Mouse (Mus musculus): ENCODE results near the gene Aqp9. TPM values are rescaled to one million over a fixed set of nuclear protein-coding genes. Genes with fewer than 3 reads are reported as not detected.
A peak's percentile ranks its signal among the peaks of the same experiment; 100 is the strongest.

The Aqp9 gene
- polyA plus RNA-seq, 1 experiment from 2014 or later, result 0.12 TPM

- DNase-seq (ENCODE audit: low spot score, missing footprints) (no peak), ATAC-seq (ENCODE audit: low FRiP score) (no peak)
- no peaks in the 10 kb centered on the region for H3K4me1 ChIP-seq (ENCODE audit: control insufficient read depth, insufficient read depth, low read length)
- H3K27me3 ChIP-seq (ENCODE audit: control insufficient read depth, insufficient read depth, low read length), result no peaks in the 10 kb centered on the region
- WGBS, result 82% methylated on average over 4 of the region's 4 CpGs
- no peaks in the 10 kb centered on the region for H3K36me3 ChIP-seq (ENCODE audit: control insufficient read depth, insufficient read depth, low read length)
- no peak overlapping the region for H3K9ac ChIP-seq (ENCODE audit: low read length)
- H3K4me2 ChIP-seq, result no peak overlapping the region
- H3K27ac ChIP-seq (ENCODE audit: low read depth, low read length), result no peak overlapping the region
- no peaks in the 10 kb centered on the region for H3K9me3 ChIP-seq (ENCODE audit: control insufficient read depth, low read length)
- no peak overlapping the region for H3K4me3 ChIP-seq (ENCODE audit: low read depth, low read length)
Observed at GRCm38 (mm10) chr9:71202265-71202664, 33.8 kb upstream of the Aqp9 start.

GRCm38 (mm10) chr9:71198826-71199225, 30.3 kb upstream of the Aqp9 start:
- H3K9me3 ChIP-seq (ENCODE audit: control insufficient read depth, low read length), result no peaks in the 10 kb centered on the region
- DNase-seq (ENCODE audit: low spot score, missing footprints) (no peak), ATAC-seq (ENCODE audit: low FRiP score) (no peak)
- WGBS, result 91% methylated on average over 5 of the region's 5 CpGs
- no peaks in the 10 kb centered on the region for H3K4me1 ChIP-seq (ENCODE audit: control insufficient read depth, insufficient read depth, low read length)
- H3K27me3 ChIP-seq (ENCODE audit: control insufficient read depth, insufficient read depth, low read length), result no peaks in the 10 kb centered on the region
- no peak overlapping the region for H3K4me3 ChIP-seq (ENCODE audit: low read depth, low read length)
- H3K9ac ChIP-seq (ENCODE audit: low read length), result no peak overlapping the region
- no peaks in the 10 kb centered on the region for H3K36me3 ChIP-seq (ENCODE audit: control insufficient read depth, insufficient read depth, low read length)
- no peak overlapping the region for H3K27ac ChIP-seq (ENCODE audit: low read depth, low read length)
- H3K4me2 ChIP-seq, result no peak overlapping the region

GRCm38 (mm10) chr9:71188647-71189415, 20.3 kb upstream of the Aqp9 start:
- H3K9ac ChIP-seq (ENCODE audit: low read length), result no peak overlapping the region; the same call in 1 of the 2 replicates

GRCm38 (mm10) chr9:71187396-71187795, 18.9 kb upstream of the Aqp9 start:
- Histone ChIP-seq H3K9ac (ENCODE audit: low read length) (no peak overlapping the region), H3K27ac (ENCODE audit: low read depth, low read length) (no peak overlapping the region), H3K36me3 (ENCODE audit: control insufficient read depth, insufficient read depth, low read length) (no peaks in the 10 kb centered on the region), H3K27me3 (ENCODE audit: control insufficient read depth, insufficient read depth, low read length) (no peaks in the 10 kb centered on the region), H3K4me3 (ENCODE audit: low read depth, low read length) (no peak overlapping the region), H3K4me2 (no peak overlapping the region), H3K4me1 (ENCODE audit: control insufficient read depth, insufficient read depth, low read length) (no peaks in the 10 kb centered on the region), H3K9me3 (ENCODE audit: control insufficient read depth, low read length) (no peaks in the 10 kb centered on the region)
- ATAC-seq (ENCODE audit: low FRiP score), result no peak
- WGBS, result 96% methylated on average over 7 of the region's 7 CpGs
- DNase-seq (ENCODE audit: low spot score, missing footprints), result no peak

More at GRCm38 (mm10) chr9:71188647-71189415, 20.3 kb upstream of the Aqp9 start:
- no peak overlapping the region for H3K27ac ChIP-seq (ENCODE audit: low read depth, low read length)
- ATAC-seq (ENCODE audit: low FRiP score) (peak; percentile 40; the same call in 1 of the 2 replicates), DNase-seq (ENCODE audit: low spot score, missing footprints) (peak; percentile 99)
- H3K36me3 ChIP-seq (ENCODE audit: control insufficient read depth, insufficient read depth, low read length), result no peaks in the 10 kb centered on the region
- no peaks in the 10 kb centered on the region for H3K27me3 ChIP-seq (ENCODE audit: control insufficient read depth, insufficient read depth, low read length)
- H3K4me1 ChIP-seq (ENCODE audit: control insufficient read depth, insufficient read depth, low read length), result no peaks in the 10 kb centered on the region
- WGBS, result 16% methylated on average over 12 of the region's 12 CpGs
- H3K4me2 ChIP-seq, result peak overlapping the region; percentile 10; the same call in 1 of the 2 replicates
- H3K4me3 ChIP-seq (ENCODE audit: low read depth, low read length), result no peak overlapping the region
- no peaks in the 10 kb centered on the region for H3K9me3 ChIP-seq (ENCODE audit: control insufficient read depth, low read length)

GRCm38 (mm10) chr9:71185823-71186222, 17.3 kb upstream of the Aqp9 start:
- no peak for ATAC-seq (ENCODE audit: low FRiP score)
- no peak overlapping the region for H3K9ac ChIP-seq (ENCODE audit: low read length)
- H3K4me3 ChIP-seq (ENCODE audit: low read depth, low read length), result no peak overlapping the region
- no peaks in the 10 kb centered on the region for H3K36me3 ChIP-seq (ENCODE audit: control insufficient read depth, insufficient read depth, low read length)
- H3K9me3 ChIP-seq (ENCODE audit: control insufficient read depth, low read length), result no peaks in the 10 kb centered on the region
- no peaks in the 10 kb centered on the region for H3K4me1 ChIP-seq (ENCODE audit: control insufficient read depth, insufficient read depth, low read length)
- WGBS, result 83% methylated on average over 2 of the region's 2 CpGs
- no peak overlapping the region for H3K4me2 ChIP-seq
- no peak for DNase-seq (ENCODE audit: low spot score, missing footprints)
- H3K27me3 ChIP-seq (ENCODE audit: control insufficient read depth, insufficient read depth, low read length), result no peaks in the 10 kb centered on the region
- H3K27ac ChIP-seq (ENCODE audit: low read depth, low read length), result no peak overlapping the region

- Histone ChIP-seq H3K4me3 (ENCODE audit: low read depth, low read length) (no peak overlapping the region), H3K9ac (ENCODE audit: low read length) (no peak overlapping the region), H3K36me3 (ENCODE audit: control insufficient read depth, insufficient read depth, low read length) (no peaks in the 10 kb centered on the region), H3K27ac (ENCODE audit: low read depth, low read length) (no peak overlapping the region), H3K4me2 (no peak overlapping the region), H3K9me3 (ENCODE audit: control insufficient read depth, low read length) (no peaks in the 10 kb centered on the region), H3K4me1 (ENCODE audit: control insufficient read depth, insufficient read depth, low read length) (no peaks in the 10 kb centered on the region), H3K27me3 (ENCODE audit: control insufficient read depth, insufficient read depth, low read length) (no peaks in the 10 kb centered on the region)
- DNase-seq (ENCODE audit: low spot score, missing footprints), result no peak
- ATAC-seq (ENCODE audit: low FRiP score), result no peak
Observed at GRCm38 (mm10) chr9:71185285-71185684, 16.8 kb upstream of the Aqp9 start.

GRCm38 (mm10) chr9:71179964-71180700, 11.7 kb upstream of the Aqp9 start:
- H3K27ac ChIP-seq (ENCODE audit: low read depth, low read length), result no peak overlapping the region
- WGBS, result 77% methylated on average over 8 of the region's 8 CpGs
- H3K36me3 ChIP-seq (ENCODE audit: control insufficient read depth, insufficient read depth, low read length), result no peaks in the 10 kb centered on the region
- H3K9ac ChIP-seq (ENCODE audit: low read length), result no peak overlapping the region
- H3K4me2 ChIP-seq, result no peak overlapping the region
- no peak for ATAC-seq (ENCODE audit: low FRiP score)
- H3K4me3 ChIP-seq (ENCODE audit: low read depth, low read length), result no peak overlapping the region
- H3K27me3 ChIP-seq (ENCODE audit: control insufficient read depth, insufficient read depth, low read length), result no peaks in the 10 kb centered on the region
- no peaks in the 10 kb centered on the region for H3K9me3 ChIP-seq (ENCODE audit: control insufficient read depth, low read length)
- DNase-seq (ENCODE audit: low spot score, missing footprints), result no peak
- no peaks in the 10 kb centered on the region for H3K4me1 ChIP-seq (ENCODE audit: control insufficient read depth, insufficient read depth, low read length)

- 82% methylated on average over 6 of the region's 6 CpGs for WGBS
- H3K4me2 ChIP-seq, result no peak overlapping the region
Observed at GRCm38 (mm10) chr9:71179276-71179896, 10.9 kb upstream of the Aqp9 start.

GRCm38 (mm10) chr9:71175686-71176085, 7.2 kb upstream of the Aqp9 start:
- Histone ChIP-seq H3K27me3 (ENCODE audit: control insufficient read depth, insufficient read depth, low read length) (no peaks in the 10 kb centered on the region), H3K27ac (ENCODE audit: low read depth, low read length) (no peak overlapping the region), H3K4me3 (ENCODE audit: low read depth, low read length) (no peak overlapping the region), H3K4me1 (ENCODE audit: control insufficient read depth, insufficient read depth, low read length) (no peaks in the 10 kb centered on the region), H3K9ac (ENCODE audit: low read length) (no peak overlapping the region), H3K9me3 (ENCODE audit: control insufficient read depth, low read length) (no peaks in the 10 kb centered on the region), H3K4me2 (no peak overlapping the region), H3K36me3 (ENCODE audit: control insufficient read depth, insufficient read depth, low read length) (no peaks in the 10 kb centered on the region)
- DNase-seq (ENCODE audit: low spot score, missing footprints) (no peak), ATAC-seq (ENCODE audit: low FRiP score) (no peak)
- 93% methylated on average over 1 of the region's 1 CpGs for WGBS

More at GRCm38 (mm10) chr9:71179276-71179896, 10.9 kb upstream of the Aqp9 start:
- Histone ChIP-seq H3K27me3 (ENCODE audit: control insufficient read depth, insufficient read depth, low read length) (no peaks in the 10 kb centered on the region), H3K36me3 (ENCODE audit: control insufficient read depth, insufficient read depth, low read length) (no peaks in the 10 kb centered on the region), H3K9me3 (ENCODE audit: control insufficient read depth, low read length) (no peaks in the 10 kb centered on the region), H3K27ac (ENCODE audit: low read depth, low read length) (no peak overlapping the region), H3K9ac (ENCODE audit: low read length) (no peak overlapping the region), H3K4me1 (ENCODE audit: control insufficient read depth, insufficient read depth, low read length) (no peaks in the 10 kb centered on the region), H3K4me3 (ENCODE audit: low read depth, low read length) (no peak overlapping the region)
- DNase-seq (ENCODE audit: low spot score, missing footprints) (no peak), ATAC-seq (ENCODE audit: low FRiP score) (no peak)
